Mouse (Mus musculus) kidney, postnatal 10 days (tissue): ENCODE results near the gene Rad51.

Source experiments
- DNase-seq: peaks from one replicate; pipeline ENCODE4 v3.0.0; 2021; ENCODE audit warnings: mixed read lengths

Rad51 gene

DNA sequence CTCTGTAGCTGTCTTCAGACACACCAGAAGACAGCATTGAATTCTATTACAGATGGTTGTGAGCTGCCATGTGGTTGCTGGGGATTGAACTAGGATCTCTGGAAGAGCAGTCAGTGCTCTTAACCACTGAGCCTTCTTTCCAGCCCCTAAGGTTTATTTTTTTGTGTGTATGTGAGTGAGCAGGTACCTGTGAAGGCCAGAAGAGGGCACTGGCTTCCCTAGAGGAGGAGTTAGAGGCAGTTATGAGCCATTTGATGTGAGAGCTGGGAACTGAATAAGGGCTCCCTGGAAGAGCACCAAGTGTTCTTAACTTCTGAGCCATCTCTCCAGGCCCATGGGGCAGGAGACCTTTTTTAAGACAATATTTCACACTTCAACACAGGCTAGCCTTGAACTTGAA, 52.8 kb downstream of the Rad51 start:
- no peak for DNase-seq

DNA sequence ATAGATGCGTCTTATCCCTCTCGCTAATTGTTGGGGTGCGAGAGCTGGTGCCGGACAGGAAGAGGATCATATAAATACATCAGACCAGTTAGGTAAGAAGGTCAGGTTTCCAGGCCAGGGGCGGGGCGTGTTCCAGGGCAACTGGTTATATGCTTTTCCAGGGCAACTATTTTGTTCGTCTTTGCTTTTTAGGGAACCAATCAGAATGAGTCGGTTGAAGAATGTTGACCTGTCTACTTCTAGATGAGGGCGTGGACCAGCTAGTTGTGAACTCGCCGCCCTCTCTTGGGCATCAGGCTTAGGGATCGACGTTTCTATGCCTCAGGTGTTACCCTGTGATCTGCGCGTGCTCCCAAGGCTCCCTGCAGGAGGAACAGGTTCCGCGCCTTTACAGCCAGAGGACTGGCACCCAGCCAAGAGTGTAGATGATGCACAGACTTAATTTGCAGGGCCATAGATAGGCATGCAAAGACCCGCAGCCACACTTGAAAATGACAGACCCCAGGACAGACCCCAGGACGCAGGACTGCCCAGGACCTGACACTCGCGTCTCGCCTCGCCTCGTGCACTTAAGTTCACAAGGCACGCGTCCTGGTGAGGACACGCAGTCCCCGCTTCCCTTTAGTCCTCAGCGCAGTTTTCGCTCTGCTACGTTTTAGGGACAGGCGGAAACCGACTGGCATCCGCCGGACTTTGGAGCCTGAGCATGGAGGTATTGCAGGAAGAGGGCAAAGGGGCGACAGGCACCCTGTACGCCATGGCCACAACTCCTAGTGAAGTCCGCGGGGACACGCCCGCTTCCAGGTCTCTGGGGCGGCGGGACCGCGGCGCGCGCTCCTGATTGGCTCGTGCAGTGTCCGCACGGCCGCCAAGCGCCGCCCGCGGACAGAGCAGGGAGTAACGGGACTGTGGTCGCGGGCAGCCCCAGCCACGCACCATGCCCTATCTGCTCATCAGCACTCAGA, 54.6 kb downstream of the Rad51 start, which contains the start of gene Gchfr:
Gene Gchfr, plus strand, starts transcription at position 873 of the 965 bp plus-strand sequence.
- peak; percentile 86 for DNase-seq

DNA sequence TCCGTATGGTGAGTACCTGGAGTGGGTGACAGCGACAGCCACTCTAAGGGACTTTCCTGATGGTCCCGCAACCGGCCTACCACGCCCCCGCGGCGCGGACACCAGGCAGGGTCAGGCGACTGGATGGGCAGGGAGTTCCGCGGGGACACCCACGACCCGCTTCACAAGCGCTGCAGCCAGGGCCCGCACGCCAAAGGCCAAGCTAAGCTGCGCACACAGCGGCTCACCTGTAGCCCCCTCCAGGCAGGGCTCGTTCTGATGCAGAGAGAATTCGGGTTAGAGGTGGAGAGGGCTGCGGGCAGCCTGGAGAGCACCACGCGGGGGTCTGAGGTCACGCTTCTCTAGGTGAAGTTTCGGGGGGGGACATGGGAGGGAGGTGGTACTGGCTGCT, 55.3 kb downstream of the Rad51 start:
- no peak for DNase-seq

DNA sequence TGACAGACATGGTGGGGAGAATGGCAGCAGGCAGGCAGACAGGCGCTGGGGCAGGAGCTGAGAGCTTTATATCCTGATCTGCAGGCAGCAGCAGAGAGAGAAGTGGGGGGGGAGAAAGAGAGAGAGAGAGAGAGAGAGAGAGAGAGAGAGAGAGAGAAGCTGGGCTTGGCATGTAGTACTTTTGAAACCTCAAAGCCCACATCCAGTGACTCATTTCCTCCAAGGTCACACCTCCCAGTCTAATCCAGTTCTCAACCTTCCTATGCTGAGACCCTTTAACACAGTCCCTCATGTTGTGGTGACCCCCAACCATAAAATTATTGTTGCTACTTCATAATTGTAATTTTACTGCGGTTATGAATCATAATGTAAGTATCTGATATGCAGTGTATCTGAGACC, 57.7 kb downstream of the Rad51 start:
- no peak for DNase-seq

DNA sequence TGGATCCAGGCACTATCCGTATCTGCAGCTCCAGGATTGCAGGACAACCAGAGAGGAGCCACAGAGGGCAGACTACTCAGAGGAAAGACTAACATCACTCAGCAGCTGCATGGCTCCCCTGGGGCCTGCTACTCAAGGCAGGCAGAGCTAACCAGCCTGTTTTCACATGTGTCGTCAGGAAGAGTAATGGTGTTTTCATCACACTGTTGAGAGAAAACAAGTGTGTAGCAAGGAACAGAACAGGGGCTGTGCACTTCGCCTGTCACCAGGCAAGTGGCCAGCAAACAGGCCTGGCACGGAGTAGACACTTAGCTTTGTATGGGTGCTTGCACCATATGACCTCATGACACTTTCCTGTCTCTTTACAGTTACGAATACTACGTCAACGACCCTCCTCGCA, 59.0 kb downstream of the Rad51 start:
- peak; percentile 59 for DNase-seq

DNA sequence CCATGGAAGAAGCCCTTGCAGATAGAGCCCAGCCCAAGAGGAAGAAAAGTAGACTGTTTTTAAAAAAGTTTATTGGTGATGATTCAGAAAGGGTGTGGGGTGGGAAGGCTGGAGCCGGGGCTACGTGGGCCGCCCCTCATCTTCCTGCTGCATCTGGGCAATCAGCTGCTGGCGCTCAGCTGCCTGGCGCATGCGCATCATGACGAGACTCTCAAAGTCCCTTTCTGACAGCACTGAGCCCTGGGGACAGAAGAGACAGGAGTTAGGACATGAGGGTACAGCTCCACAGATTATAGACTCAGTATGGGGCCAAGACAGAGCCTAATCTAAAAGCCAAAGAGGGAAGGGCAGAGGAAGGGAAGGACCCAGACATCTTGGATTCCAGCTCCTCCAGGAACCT, 59.9 kb downstream of the Rad51 start:
- no peak for DNase-seq

DNA sequence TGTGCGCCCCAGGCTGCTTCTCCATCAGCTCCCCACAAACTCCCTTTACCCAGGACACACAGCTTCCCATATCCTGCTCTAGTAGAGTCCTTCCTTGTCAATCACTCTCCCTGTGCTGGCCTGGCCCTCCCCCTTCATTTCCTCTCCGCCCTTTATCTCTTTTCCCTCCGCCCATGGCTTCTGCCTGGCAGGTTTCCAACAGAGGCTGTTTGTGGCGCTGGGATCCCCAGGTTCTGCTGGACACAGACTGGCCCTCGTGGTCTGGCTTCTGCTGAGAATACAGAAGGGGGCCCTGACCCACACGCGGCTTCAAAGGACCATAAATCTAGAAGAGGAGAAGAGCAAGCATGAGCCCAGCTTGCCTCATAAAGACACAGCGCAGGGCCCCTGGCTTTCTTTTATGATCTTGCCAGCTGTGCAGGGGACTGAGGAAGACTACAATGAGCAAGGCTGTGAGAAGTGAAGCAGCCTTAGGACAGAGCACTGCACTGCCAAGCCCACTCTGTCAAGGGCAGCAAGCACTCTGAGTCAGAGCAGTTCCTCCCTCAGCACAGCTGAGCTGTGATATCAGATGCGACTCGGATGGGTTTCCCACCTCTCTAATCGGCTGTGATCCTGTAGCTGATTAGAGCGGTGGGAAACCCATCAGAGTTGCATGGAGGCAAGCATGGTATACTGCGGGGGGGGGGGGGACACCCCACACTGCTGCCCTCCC, 60.4 kb downstream of the Rad51 start:
- DNase-seq = peak; percentile 92

DNA sequence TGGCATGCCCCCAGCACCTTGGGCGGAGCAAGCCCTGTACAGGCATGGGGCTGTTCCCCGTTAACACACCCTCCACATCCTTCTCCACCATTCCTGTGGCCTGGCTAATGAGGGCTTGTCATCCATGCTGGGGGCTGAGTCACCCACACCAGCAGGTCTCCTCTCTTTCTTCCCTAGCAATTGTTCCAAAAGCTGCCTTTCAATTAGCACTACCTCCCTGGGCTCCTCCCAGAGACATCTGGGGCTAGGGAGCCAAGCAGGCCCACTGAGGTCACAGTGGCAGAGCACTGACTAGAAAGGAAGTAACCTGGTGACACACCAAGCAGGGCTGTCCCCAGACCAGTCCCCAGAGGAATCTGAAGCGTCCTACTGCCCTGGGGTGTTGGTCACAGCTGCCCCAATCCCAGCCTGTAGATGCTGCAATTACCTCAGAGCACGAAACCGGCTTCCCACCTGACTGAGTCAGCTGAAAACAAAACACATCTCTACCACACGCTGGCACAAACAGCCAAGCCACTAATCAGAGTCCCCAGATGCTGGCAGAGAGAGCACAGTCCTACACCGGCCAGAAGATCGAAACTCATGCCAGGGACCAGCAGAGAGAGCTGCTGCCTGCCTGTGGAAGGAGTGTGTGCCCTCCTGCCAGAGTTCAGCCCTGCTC, 61.5 kb downstream of the Rad51 start, which contains the start of gene Gm14137:
Gene Gm14137, plus strand, starts transcription at position 519 of the 661 bp plus-strand sequence.
- DNase-seq = no peak

DNA sequence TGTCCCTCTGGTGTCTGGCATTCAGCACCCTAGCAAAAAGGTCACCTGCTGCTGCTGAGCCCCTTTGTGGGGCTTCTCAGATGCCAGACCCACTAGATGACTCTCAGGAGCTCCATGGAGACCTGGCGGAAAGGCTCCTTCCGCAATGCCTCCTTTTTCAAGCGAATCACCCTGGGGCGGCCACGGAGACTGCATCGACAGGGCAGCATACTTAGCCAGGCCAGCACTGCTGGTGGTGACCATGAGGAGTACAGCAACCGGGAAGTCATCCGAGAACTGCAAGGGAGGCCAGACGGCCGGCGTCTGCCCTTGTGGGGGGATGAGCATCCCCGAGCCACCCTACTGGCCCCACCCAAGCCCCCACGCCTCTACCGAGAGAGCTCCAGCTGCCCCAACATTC, 62.3 kb downstream of the Rad51 start:
- DNase-seq = peak; percentile 31

DNA sequence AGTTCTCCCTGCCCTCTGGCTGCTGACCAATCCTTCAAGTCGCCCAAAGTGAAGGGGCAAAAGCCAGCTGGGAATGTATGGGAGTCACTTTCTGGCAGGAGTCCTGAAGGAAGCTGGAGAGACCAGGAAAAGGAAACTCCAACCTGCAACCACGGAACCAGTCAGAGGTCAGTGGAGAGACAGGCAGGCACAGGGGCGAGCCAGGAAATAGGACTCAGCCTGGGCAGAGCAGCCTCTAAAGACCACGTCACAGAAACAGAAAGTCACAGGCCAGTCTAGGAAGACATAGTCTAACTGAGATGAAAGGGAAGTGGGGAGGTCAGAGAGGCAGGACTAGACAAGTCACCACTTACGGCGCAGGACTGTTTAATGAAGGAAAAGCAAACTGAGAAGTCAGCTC, 63.0 kb downstream of the Rad51 start:
- DNase-seq = peak; percentile 53

DNA sequence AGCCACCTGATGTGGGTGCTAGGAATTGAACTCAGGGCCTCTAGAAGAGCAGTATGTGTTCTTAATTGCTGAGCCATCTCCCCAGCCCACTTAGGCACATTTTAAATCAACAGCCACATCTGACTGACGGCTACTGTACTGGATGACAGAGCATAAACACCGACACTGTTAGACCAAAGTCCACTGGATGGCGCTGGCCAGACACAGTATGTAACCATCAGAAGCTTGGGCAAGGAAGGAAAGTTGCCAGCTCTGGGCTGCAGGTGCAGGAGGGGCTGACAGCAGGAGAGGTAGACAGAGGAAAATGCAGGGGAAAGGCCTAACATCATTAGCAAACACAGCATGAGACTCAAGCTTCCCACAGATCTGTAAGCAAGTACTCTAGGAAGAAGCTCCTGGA, 64.2 kb downstream of the Rad51 start:
- no peak for DNase-seq

DNA sequence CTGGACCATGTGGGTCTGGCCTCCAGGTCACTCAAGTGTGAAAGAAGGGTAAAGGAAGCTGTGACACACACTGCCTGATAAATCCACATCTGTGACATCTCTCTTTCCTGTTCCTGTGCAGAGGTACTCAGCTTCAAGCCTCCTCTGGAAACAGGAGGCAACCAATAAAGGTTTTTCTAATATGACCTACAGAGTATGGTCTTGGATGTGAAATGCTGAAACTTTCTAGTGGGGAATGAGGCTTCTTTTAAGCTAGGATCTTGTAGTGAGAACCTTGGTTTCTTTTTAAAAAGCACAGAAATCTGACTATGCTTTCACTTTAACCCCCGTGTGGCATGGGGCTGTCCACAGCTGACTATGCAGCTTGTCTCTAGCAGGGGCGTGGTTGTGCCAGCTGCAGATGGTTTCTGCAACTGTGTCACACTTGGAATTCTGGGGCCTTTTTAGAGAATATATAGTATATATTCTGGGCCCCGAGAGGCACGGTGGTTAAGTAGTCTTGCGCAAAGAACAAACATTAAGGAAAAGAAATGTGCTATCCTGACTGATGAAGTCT, 64.9 kb downstream of the Rad51 start:
- DNase-seq = no peak

DNA sequence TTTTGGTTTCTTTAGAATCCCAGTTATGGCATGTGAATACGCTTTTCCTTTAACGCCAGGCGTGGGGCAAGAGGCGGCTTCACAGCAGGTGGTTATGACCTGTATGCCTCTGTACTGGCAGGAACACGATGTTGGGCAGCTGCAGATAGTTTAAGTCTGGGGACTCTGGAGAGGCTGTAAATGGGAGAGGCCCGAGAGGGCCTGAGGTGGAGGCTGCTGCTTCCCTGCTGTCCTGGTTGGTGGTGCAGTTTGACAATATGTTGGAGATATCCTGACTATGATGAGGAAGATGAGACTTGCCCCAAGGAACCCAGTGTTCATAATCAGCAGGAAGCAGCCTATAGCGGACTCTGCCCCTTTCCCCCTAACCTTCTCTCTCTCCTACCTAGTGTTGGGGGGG, 70.3 kb downstream of the Rad51 start:
- DNase-seq = no peak

DNA sequence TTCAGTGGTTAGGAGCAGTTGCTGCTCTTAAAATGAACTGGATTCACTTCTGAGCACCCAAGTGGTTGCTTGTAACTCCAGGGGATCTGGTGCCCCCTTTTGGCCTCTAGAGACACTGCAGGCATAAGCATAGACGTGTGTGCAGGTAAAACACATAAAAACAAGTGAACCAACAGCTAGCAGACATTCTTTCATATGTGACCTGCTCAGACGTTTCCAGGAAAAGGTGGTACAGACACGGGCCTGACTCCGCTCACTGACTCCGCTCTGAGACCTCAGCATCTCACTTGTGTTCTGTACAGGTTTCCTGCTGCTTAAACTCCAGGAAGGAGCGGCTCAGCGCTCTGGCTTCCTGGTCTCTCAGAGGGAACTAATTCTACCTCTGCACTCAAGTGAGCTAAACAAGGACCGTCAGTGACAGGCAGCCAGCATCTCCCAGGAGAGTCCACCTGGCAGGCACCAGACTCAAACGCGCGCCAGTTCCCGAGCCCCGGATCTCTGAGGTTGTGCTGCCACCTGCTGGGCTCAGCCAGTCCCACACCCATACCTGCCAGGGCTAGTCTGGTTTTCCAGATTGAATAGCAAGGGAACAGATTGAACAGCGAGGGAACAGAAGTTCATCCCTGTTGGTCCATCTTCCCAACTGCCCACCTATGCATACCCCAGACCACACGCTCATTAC, 76.6 kb downstream of the Rad51 start:
- peak; percentile 90 for DNase-seq

DNA sequence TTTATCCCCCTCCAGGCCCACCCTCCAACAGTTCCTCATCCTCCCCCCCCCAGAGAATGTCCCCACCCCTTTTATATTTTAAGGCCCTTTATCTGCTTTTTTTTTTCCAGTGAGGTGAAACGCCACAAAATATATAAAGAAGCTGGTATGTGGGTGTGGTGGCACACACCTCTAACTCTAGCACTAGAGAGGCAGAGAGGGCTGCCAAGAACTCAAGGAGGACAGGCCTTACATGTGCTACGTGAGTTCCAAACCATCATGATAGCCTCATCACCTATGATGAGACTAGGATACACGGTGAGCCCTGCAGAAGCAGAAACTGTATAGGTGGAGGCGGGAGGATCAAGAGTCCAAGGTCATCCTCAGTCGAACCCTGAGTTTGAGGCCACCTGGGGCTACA, 78.4 kb downstream of the Rad51 start:
- DNase-seq = no peak

DNA sequence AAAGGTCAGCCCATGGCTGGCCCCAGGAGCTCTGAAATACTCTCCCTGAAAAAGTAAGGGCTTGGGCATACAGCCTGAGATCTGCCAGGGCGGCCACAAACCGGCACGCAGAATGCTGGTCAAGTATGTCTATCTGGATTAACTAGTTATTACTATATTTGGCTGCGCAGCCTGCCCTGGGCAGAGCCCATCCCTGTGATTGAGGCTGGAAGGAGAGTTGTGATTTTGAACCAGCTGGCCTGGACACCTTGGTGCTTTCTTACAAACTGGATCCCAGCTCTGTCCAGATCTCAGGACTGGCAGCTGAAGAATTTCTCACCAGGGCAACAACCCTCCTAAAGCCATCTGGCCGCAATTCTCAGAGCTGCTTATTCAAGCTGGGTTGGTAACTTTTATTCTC, 81.5 kb downstream of the Rad51 start:
- DNase-seq = no peak

DNA sequence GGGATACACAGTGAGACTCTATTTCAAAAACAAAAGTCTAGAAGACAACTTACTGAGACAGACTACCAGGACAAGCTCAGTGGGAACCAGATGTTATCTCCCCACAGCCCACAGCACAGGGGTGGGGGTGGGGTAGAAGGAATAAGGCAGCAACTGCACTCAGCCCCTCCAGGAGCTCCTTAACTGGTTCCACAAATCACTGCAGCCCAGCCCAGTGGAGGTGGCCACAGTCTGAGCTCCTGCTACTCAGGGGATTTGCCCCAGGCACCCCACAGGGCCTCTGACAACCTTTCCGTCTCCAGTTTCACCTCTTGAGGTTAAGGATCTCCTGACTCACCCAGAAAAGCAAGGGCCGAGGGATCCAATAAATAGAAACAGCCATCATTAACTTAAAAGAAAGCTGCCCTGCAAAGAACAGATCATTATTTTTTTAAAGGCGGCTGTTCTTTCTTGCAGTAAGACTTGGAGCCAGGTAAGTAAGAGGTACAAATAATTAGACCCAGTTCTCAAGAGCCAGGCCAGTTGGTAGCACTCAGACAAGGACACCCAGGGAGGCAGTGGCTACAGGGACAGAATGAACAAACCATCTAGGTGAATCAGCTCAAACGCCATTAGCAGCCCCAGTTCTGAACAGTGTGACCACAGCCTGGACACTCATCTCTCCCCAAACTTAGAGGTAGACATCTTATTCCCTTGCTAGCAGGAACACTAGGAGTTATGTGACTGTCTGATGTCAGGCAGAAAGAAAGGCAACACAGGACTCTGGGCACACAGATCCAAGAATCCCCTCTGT, 83.9 kb downstream of the Rad51 start:
- DNase-seq = no peak
